Mouse (Mus musculus): ENCODE results near the gene Camsap2. TPM values are rescaled to one million over a fixed set of nuclear protein-coding genes. Genes with fewer than 3 reads are reported as not detected.

The Camsap2 gene
- polyA plus RNA-seq, 1 experiment = 53.2 TPM

DNA sequence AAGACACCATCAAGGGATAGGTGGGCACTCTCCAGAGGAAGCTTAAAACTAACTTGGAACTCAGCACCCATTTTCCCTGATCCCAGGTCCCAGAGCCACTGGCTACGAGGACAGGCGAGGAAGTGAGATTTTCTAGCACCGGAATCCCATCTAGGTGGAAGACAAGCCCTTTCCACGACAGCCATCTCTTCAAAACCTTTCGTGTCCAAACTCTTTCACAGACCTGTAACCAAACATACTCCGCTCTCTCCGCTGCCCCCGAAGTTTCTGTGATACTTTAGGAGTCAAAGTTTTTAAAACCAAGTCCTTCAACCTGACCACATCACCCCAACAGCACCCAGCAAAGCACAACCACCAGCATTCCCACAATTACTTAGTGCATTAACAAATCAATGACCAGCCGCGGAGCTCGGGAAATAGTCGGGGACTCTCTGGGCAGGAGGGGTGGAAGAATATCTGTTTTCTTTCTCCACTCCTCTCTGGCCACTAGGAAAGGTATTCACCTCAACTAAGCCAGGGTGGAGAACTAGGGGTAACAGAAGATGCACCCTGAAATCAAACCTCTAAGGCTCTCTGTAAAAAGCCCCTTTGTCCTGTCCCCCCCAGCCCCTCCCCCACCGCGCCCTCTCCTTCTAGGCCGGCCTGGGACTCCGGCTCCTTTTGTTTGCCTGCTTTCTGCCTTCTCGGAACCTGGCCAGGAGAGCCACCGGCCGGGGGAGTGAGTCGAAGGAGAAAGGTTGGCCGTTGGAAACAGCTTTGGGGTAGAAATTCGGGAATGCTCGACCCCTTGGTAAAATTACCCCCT, 112.7 kb downstream of the Camsap2 start:
- H3K4me1 ChIP-seq (ENCODE audit: control insufficient read depth, insufficient read depth, low read length) = no peaks in the 10 kb centered on the region
- H3K4me3 ChIP-seq (ENCODE audit: insufficient read depth, low read length) = peak overlapping the region; percentile 44; the same call in 1 of the 2 replicates
- no peak overlapping the region for H3K27ac ChIP-seq (ENCODE audit: insufficient read depth, low read length)
- TF ChIP-seq POLR2A (IDR thresholded peaks at IDR 0.05; ENCODE audit: extremely low read depth, insufficient read depth, low read length) (no peak), CTCF (IDR thresholded peaks at IDR 0.05; ENCODE audit: extremely low read depth, insufficient read depth, low read length) (no peak)

GRCm38 (mm10) chr1:136232285-136232926, 113.5 kb downstream of the Camsap2 start:
- no peak for TF ChIP-seq CTCF (IDR thresholded peaks at IDR 0.05; ENCODE audit: extremely low read depth, insufficient read depth, low read length)
- no peak for TF ChIP-seq POLR2A (IDR thresholded peaks at IDR 0.05; ENCODE audit: extremely low read depth, insufficient read depth, low read length)
- no peak overlapping the region for H3K27ac ChIP-seq (ENCODE audit: insufficient read depth, low read length)
- no peaks in the 10 kb centered on the region for H3K4me1 ChIP-seq (ENCODE audit: control insufficient read depth, insufficient read depth, low read length)
- H3K4me3 ChIP-seq (ENCODE audit: insufficient read depth, low read length) = peak overlapping the region; percentile 44; the same call in 1 of the 2 replicates

GRCm38 (mm10) chr1:136231596-136231995, 114.3 kb downstream of the Camsap2 start:
- Histone ChIP-seq H3K27ac (ENCODE audit: insufficient read depth, low read length) (no peak overlapping the region), H3K4me1 (ENCODE audit: control insufficient read depth, insufficient read depth, low read length) (no peaks in the 10 kb centered on the region), H3K4me3 (ENCODE audit: insufficient read depth, low read length) (no peak overlapping the region)
- no peak for TF ChIP-seq POLR2A (IDR thresholded peaks at IDR 0.05; ENCODE audit: extremely low read depth, insufficient read depth, low read length)
- TF ChIP-seq CTCF (IDR thresholded peaks at IDR 0.05; ENCODE audit: extremely low read depth, insufficient read depth, low read length) = no peak

GRCm38 (mm10) chr1:136230201-136230600, 115.7 kb downstream of the Camsap2 start:
- no peak overlapping the region for H3K4me3 ChIP-seq (ENCODE audit: insufficient read depth, low read length)
- H3K4me1 ChIP-seq (ENCODE audit: control insufficient read depth, insufficient read depth, low read length) = no peaks in the 10 kb centered on the region

DNA sequence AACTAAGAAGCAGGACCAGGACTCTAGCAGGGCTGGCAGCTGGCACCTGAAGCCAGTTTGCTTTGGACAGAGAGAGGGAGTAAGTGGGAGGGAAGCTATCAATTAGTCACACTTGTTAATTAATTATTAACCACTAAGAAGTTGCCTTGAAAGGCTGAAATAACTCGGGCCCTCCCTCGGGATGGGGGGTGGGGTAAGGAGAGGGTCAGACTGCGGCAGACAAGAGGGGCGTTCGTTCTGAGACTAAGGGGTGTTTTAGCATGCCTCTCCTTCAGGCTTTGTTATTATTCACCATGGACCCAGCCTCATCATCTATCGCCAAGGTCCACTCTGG, 116.9 kb downstream of the Camsap2 start:
- TF ChIP-seq CTCF (IDR thresholded peaks at IDR 0.05; ENCODE audit: extremely low read depth, insufficient read depth, low read length) = no peak
- TF ChIP-seq POLR2A (IDR thresholded peaks at IDR 0.05; ENCODE audit: extremely low read depth, insufficient read depth, low read length) = no peak
- Histone ChIP-seq H3K4me3 (ENCODE audit: insufficient read depth, low read length) (no peak overlapping the region), H3K27ac (ENCODE audit: insufficient read depth, low read length) (no peak overlapping the region), H3K4me1 (ENCODE audit: control insufficient read depth, insufficient read depth, low read length) (no peaks in the 10 kb centered on the region)

More at GRCm38 (mm10) chr1:136230201-136230600, 115.7 kb downstream of the Camsap2 start:
- H3K27ac ChIP-seq (ENCODE audit: insufficient read depth, low read length) = no peak overlapping the region
- TF ChIP-seq POLR2A (IDR thresholded peaks at IDR 0.05; ENCODE audit: extremely low read depth, insufficient read depth, low read length) (no peak), CTCF (IDR thresholded peaks at IDR 0.05; ENCODE audit: extremely low read depth, insufficient read depth, low read length) (no peak)

GRCm38 (mm10) chr1:136228328-136229039, 117.4 kb downstream of the Camsap2 start:
- Histone ChIP-seq H3K4me1 (ENCODE audit: control insufficient read depth, insufficient read depth, low read length) (no peaks in the 10 kb centered on the region), H3K4me3 (ENCODE audit: insufficient read depth, low read length) (no peak overlapping the region), H3K27ac (ENCODE audit: insufficient read depth, low read length) (no peak overlapping the region)
- TF ChIP-seq CTCF (IDR thresholded peaks at IDR 0.05; ENCODE audit: extremely low read depth, insufficient read depth, low read length) (no peak), POLR2A (IDR thresholded peaks at IDR 0.05; ENCODE audit: extremely low read depth, insufficient read depth, low read length) (no peak)

DNA sequence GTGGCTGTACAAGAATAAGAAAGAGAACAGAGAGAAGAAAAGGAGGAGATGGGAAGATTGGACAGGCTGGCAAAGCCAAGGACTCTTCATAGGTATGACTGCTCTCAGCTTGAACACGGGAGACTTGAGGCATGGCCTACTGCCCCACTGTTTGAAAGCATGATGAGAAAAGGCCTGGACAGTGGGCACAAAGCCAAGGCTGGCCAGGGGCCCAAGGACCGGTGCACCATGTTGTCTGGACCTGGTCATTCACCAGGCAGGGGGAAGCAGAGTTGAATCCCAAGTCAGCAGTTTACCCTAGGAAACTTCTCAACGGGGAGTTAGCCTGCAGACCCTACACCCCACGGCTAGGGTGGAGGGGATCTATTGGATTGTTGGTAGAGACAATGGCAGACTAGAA, 118.0 kb downstream of the Camsap2 start:
- TF ChIP-seq POLR2A (IDR thresholded peaks at IDR 0.05; ENCODE audit: extremely low read depth, insufficient read depth, low read length) = no peak
- no peak for TF ChIP-seq CTCF (IDR thresholded peaks at IDR 0.05; ENCODE audit: extremely low read depth, insufficient read depth, low read length)
- no peak overlapping the region for H3K4me3 ChIP-seq (ENCODE audit: insufficient read depth, low read length)
- no peaks in the 10 kb centered on the region for H3K4me1 ChIP-seq (ENCODE audit: control insufficient read depth, insufficient read depth, low read length)
- H3K27ac ChIP-seq (ENCODE audit: insufficient read depth, low read length) = no peak overlapping the region

GRCm38 (mm10) chr1:136226626-136227025, 119.3 kb downstream of the Camsap2 start:
- no peak overlapping the region for H3K27ac ChIP-seq (ENCODE audit: insufficient read depth, low read length)
- H3K4me3 ChIP-seq (ENCODE audit: insufficient read depth, low read length) = no peak overlapping the region
- TF ChIP-seq CTCF (IDR thresholded peaks at IDR 0.05; ENCODE audit: extremely low read depth, insufficient read depth, low read length) = no peak
- H3K4me1 ChIP-seq (ENCODE audit: control insufficient read depth, insufficient read depth, low read length) = no peaks in the 10 kb centered on the region

- TF ChIP-seq CTCF (IDR thresholded peaks at IDR 0.05; ENCODE audit: extremely low read depth, insufficient read depth, low read length) (no peak), POLR2A (IDR thresholded peaks at IDR 0.05; ENCODE audit: extremely low read depth, insufficient read depth, low read length) (no peak)
- Histone ChIP-seq H3K27ac (ENCODE audit: insufficient read depth, low read length) (no peak overlapping the region), H3K4me1 (ENCODE audit: control insufficient read depth, insufficient read depth, low read length) (no peaks in the 10 kb centered on the region), H3K4me3 (ENCODE audit: insufficient read depth, low read length) (no peak overlapping the region)
These were observed 120.1 kb downstream of the Camsap2 start for GRCm38 (mm10) chr1:136225846-136226245.
